Mouse (Mus musculus): Measurements from ENCODE around the gene Speer1.
"Not testable (repeated sequence)": the region's sequence is repeated elsewhere in the genome, so short reads cannot be mapped to it uniquely, and the experiment has no call there.

The Speer1 gene

DNA sequence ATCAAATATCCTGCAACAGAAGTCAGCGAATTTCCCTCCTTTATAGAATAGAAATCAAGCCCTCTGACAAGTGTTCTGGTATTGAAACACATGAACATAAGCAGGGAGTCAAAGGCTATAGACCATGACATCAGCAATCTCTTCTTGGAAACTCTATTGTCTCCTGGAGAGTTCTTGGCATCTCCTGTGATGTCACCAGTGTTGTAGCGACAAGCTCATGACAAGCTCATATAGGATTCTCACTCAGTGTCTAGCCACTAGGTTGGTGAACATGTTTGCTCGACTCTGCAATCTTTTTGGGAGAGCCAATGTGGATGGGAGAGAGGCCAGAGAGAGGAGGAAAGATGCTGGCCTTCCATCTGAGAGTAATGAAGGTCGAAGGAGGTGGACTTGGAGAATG, at the start of gene Speer1:
TSS of gene Speer1 (plus strand) at position 301 of the 400 bp plus-strand sequence.
- DNase-seq: not testable (repeated sequence)

All from lung, adult 18-20 months (tissue).